In genomic region chr19:10988563-10988962, GRCm38 (mm10) we compare ENCODE assay signal across 36 mouse cellular contexts. TPM values are rescaled to one million over a fixed set of nuclear protein-coding genes. Genes with fewer than 3 reads are reported as not detected.
"Had no signal": no experiment of that assay in that cellular context is flagged by ENCODE, and none has a peak within 500 bp of the region (broad histone marks: within the 10 kb centered on the region; RNA-seq: fewer than 3 reads in every experiment).

No protein-coding gene starts in this region.

- H3K27me3 ChIP-seq: heart, embryonic 13.5 days; heart, embryonic 15.5 days; hindbrain, embryonic 13.5 days; hindbrain, embryonic 15.5 days; kidney, embryonic 15.5 days; limb, embryonic 12.5 days had no signal

- H3K27ac ChIP-seq: gastrocnemius, adult 2 months; heart, embryonic 13.5 days; heart, embryonic 15.5 days; hindbrain, embryonic 13.5 days; hindbrain, embryonic 15.5 days; hindbrain, postnatal 0 days; kidney, embryonic 15.5 days; kidney, postnatal 0 days; layer of hippocampus, adult 2 months; left cerebral cortex, adult 2 months; limb, embryonic 10.5 days; limb, embryonic 12.5 days; liver, embryonic 13.5 days had no signal

- DNase-seq: forebrain, postnatal 0 days; gastrocnemius, adult 2 months; gastrocnemius, postnatal 10 days; gastrocnemius, postnatal 25 days; heart, adult 18-20 months; heart, postnatal 14 days; heart, postnatal 36 days; kidney, adult 18-20 months; kidney, postnatal 14 days; kidney, postnatal 4 days; liver; liver, embryonic 13.5 days had no signal

- ATAC-seq: forebrain, postnatal 0 days; hindbrain, postnatal 0 days had no signal

- H3K36me3 ChIP-seq: heart, embryonic 13.5 days; heart, embryonic 15.5 days; hindbrain, embryonic 13.5 days; hindbrain, embryonic 15.5 days; kidney, embryonic 15.5 days; limb, embryonic 10.5 days; limb, embryonic 12.5 days; liver, embryonic 13.5 days had no signal

- H3K4me3 ChIP-seq: gastrocnemius, adult 2 months; heart, embryonic 13.5 days; heart, embryonic 15.5 days; hindbrain, embryonic 13.5 days; hindbrain, embryonic 15.5 days; kidney, embryonic 15.5 days; layer of hippocampus, adult 2 months; left cerebral cortex, adult 2 months; limb, embryonic 10.5 days; limb, embryonic 12.5 days; liver, embryonic 13.5 days had no signal

- H3K4me1 ChIP-seq: heart, embryonic 15.5 days; hindbrain, embryonic 13.5 days; hindbrain, embryonic 15.5 days; kidney, embryonic 15.5 days; limb, embryonic 10.5 days; limb, embryonic 12.5 days; liver, embryonic 13.5 days had no signal

- H3K4me2 ChIP-seq: heart, embryonic 11.5 days; heart, embryonic 13.5 days; heart, embryonic 15.5 days; hindbrain, embryonic 13.5 days; hindbrain, embryonic 15.5 days; kidney, embryonic 15.5 days; limb, embryonic 12.5 days; liver, embryonic 11.5 days; liver, embryonic 13.5 days had no signal

- H3K9me3 ChIP-seq: heart, embryonic 13.5 days; heart, embryonic 15.5 days; hindbrain, embryonic 13.5 days; hindbrain, embryonic 15.5 days; kidney, embryonic 15.5 days; limb, embryonic 10.5 days; limb, embryonic 12.5 days; liver, embryonic 13.5 days had no signal

- H3K9ac ChIP-seq: forebrain, postnatal 0 days; heart, embryonic 13.5 days; heart, embryonic 15.5 days; hindbrain, embryonic 13.5 days; hindbrain, embryonic 15.5 days; kidney, embryonic 15.5 days; limb, embryonic 12.5 days; liver, embryonic 13.5 days had no signal

RNA-seq across cellular contexts. Expression of gene Ms4a15, which starts 4.5 kb away (rescaled TPM):
- total RNA-seq: gastrocnemius, adult 2 months; gastrocnemius, postnatal 10 days; gastrocnemius, postnatal 25 days; gastrocnemius, postnatal 4 days; granulocyte monocyte progenitor cell, adult 5-6 weeks; heart, adult 18-20 months; heart, postnatal 14 days; heart, postnatal 36 days; hematopoietic stem cell, adult 5-6 weeks; hindbrain, postnatal 0 days; layer of hippocampus, adult 2 months; layer of hippocampus, postnatal 10 days; layer of hippocampus, postnatal 25 days; left cerebral cortex, adult 2 months had no signal
- polyA plus RNA-seq: heart, embryonic 11.5 days; heart, embryonic 13.5 days; heart, embryonic 15.5 days; heart, postnatal 0 days; hindbrain, embryonic 11.5 days; hindbrain, embryonic 13.5 days; hindbrain, postnatal 0 days; kidney, embryonic 15.5 days; kidney, postnatal 0 days; limb, embryonic 10.5 days; limb, embryonic 12.5 days; limb, embryonic 14.5 days; liver, embryonic 11.5 days; liver, embryonic 13.5 days had no signal

RNA-seq across cellular contexts. Expression of gene Ms4a10, which starts 14.1 kb away (rescaled TPM):
- total RNA-seq: forebrain, postnatal 0 days; gastrocnemius, adult 2 months; gastrocnemius, postnatal 10 days; gastrocnemius, postnatal 25 days; granulocyte monocyte progenitor cell, adult 5-6 weeks; heart, adult 18-20 months; heart, postnatal 14 days; heart, postnatal 36 days; hematopoietic stem cell, adult 5-6 weeks; hindbrain, postnatal 0 days; layer of hippocampus, adult 2 months; layer of hippocampus, postnatal 10 days; layer of hippocampus, postnatal 25 days; left cerebral cortex, adult 2 months; left cerebral cortex, postnatal 14 days; left cerebral cortex, postnatal 36 days had no signal
- polyA plus RNA-seq: forebrain, postnatal 0 days; heart, embryonic 11.5 days; heart, embryonic 15.5 days; hindbrain, embryonic 13.5 days; hindbrain, embryonic 15.5 days; hindbrain, postnatal 0 days; limb, embryonic 10.5 days; limb, embryonic 12.5 days; liver, embryonic 11.5 days; liver, embryonic 13.5 days had no signal

RNA-seq across cellular contexts. Expression of gene Ms4a18, which starts 29.3 kb away (rescaled TPM):
- total RNA-seq: forebrain, postnatal 0 days; gastrocnemius, adult 2 months; gastrocnemius, postnatal 10 days; gastrocnemius, postnatal 25 days; gastrocnemius, postnatal 4 days; granulocyte monocyte progenitor cell, adult 5-6 weeks; heart, adult 18-20 months; heart, postnatal 14 days; heart, postnatal 36 days; hematopoietic stem cell, adult 5-6 weeks; hindbrain, postnatal 0 days; layer of hippocampus, adult 2 months; layer of hippocampus, postnatal 10 days; layer of hippocampus, postnatal 25 days; left cerebral cortex, adult 2 months; left cerebral cortex, postnatal 14 days; left cerebral cortex, postnatal 36 days had no signal
- polyA plus RNA-seq: forebrain, postnatal 0 days; heart, embryonic 11.5 days; heart, embryonic 13.5 days; heart, embryonic 15.5 days; heart, postnatal 0 days; hindbrain, embryonic 11.5 days; hindbrain, embryonic 13.5 days; hindbrain, embryonic 15.5 days; hindbrain, postnatal 0 days; kidney, embryonic 15.5 days; kidney, postnatal 0 days; limb, embryonic 10.5 days; limb, embryonic 12.5 days; liver, embryonic 11.5 days; liver, embryonic 13.5 days had no signal

RNA-seq across cellular contexts. Expression of gene Ptgdr2, which starts 51.6 kb away (rescaled TPM):
- total RNA-seq: gastrocnemius, adult 2 months; gastrocnemius, postnatal 25 days; granulocyte monocyte progenitor cell, adult 5-6 weeks; heart, adult 18-20 months had no signal
- polyA plus RNA-seq: hindbrain, embryonic 11.5 days; intestine, embryonic 14.5 days; kidney, postnatal 0 days; liver, embryonic 11.5 days; liver, embryonic 13.5 days had no signal
